Mouse (Mus musculus): ENCODE results near the gene Sesn3. TPM values are rescaled to one million over a fixed set of nuclear protein-coding genes. Genes with fewer than 3 reads are reported as not detected.

Gene Sesn3
- polyA plus RNA-seq, 1 experiment: 23.6 TPM

GRCm38 (mm10) chr9:14382256-14382791, 107.5 kb downstream of the Sesn3 start:
- Histone ChIP-seq H3K4me1 (replicated peaks; ENCODE audit: control insufficient read depth, insufficient read depth, low read length) (peaks cover 8% of the 10 kb centered on the region), H3K4me3 (ENCODE audit: control insufficient read depth, insufficient read depth, low read length) (no peak overlapping the region), H3K27me3 (ENCODE audit: control insufficient read depth, insufficient read depth, low read length) (no peaks in the 10 kb centered on the region; the same call in 1 of the 2 replicates), H3K36me3 (ENCODE audit: control insufficient read depth, insufficient read depth, low read length) (no peaks in the 10 kb centered on the region), H3K27ac (ENCODE audit: control insufficient read depth, insufficient read depth, low read length) (no peak overlapping the region)
- DNase-seq: no peak
- 93% methylated on average over 5 of the region's 5 CpGs for WGBS
- no peak for TF ChIP-seq POLR2A (IDR thresholded peaks at IDR 0.05; ENCODE audit: control insufficient read depth, extremely low read depth, insufficient read depth, low read length, poor library complexity)
- TF ChIP-seq CTCF (IDR thresholded peaks at IDR 0.05; ENCODE audit: borderline replicate concordance, control insufficient read depth, extremely low read depth, insufficient read depth, low read length, poor library complexity): no peak

Other genes with a start within 250 kb of the Sesn3 start
- 62.3 and 64.2 TPM in 2 replicates for gene Endod1, start 106.4 kb downstream of the Sesn3 start, polyA plus RNA-seq (2012; rRNA removed)
- 0.22 and 0.26 TPM in 2 replicates for gene Kdm4d, start 225.4 kb downstream of the Sesn3 start, polyA plus RNA-seq (2012; rRNA removed)
- gene Cwc15, start 225.6 kb downstream of the Sesn3 start, polyA plus RNA-seq (2012; rRNA removed): 12.3 and 12.6 TPM in 2 replicates

Measured in thymus, adult 2 months (tissue).